Mouse (Mus musculus) layer of hippocampus, postnatal 25 days (tissue): ENCODE measurements at regions not wholly inside any gene's neighbourhood (a gene's known extent, or its start where the extent isn't known, plus 50 kb on each side); places are given as distances from the start of the nearest gene placed in this dataset.

Experiments
- DNase-seq, 2 experiments: peaks; one replicate each; pipeline ENCODE4 v3.0.0; 2022; ENCODE audit warnings: mixed read lengths in 2 of 2, low spot score in 1 of 2; ENCODE audit errors: extremely low spot score in 1 of 2

GRCm38 (mm10) chr4:140403128-140403527 is 156.5 kb upstream of the Igsf21 start:
- no peak for DNase-seq

DNA sequence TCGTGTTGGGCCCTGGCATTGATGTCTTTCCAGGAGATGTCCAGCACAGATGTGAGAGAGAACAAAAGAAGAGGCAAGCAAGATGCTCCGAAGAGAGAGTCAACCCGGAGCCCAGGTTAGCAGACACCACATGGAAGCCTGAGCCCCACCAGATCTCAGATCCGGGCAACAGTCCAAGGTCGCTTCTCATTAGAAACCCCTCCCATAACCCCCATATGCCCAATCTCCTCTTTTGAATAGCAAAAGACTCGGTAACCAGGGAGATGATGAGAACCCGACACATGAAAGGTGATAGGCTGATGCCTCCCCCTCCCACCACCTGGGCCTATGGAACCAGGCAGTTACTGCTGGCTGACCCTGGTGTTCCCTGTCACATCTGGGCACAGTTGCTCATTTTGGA is 155.7 kb upstream of the Igsf21 start:
- DNase-seq, result no peak

GRCm38 (mm10) chr4:140401632-140402031 is 155.0 kb upstream of the Igsf21 start:
- no peak for DNase-seq

DNA sequence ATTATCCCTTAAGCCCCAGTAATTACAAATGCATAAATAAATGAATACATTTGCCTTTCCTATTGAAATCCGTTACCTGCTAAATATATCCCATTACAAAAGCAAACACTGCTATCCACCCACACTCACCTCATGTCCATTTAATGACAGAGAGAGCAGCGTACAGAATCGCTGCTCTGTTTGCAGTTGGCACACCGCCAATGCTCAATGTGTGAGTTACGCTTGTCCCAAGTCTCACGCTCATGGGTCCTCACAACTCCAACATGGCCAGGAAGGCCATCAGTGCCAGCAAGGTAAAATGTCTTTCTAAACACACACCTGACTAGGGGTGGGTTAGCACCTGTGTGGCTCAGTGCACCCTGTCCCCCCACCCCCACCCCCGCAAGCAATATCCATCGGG is 150.0 kb upstream of the Igsf21 start:
- DNase-seq, result no peak

DNA sequence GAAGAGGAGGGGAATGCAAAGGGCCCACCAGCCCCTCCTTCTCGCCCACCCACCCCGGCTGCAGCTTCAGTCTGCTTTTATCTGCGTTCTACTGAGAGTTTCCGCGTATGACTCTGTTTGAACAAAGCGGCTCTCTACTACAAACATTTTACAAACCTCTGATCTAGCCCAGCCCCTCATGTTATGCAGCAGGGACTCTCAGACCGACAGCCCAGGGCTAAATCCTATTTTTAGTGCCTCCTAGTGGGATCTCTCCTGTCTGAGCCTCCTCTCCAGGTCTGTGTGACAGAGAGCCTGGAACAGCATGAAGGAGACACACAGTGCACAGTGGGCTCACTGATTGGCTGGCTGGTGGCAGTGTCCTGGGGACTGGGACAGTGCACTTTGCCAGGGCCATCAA is 145.7 kb upstream of the Igsf21 start:
- no peak for DNase-seq

- no peak for DNase-seq
These were observed 144.2 kb upstream of the Igsf21 start for GRCm38 (mm10) chr4:140390684-140391234.

DNA sequence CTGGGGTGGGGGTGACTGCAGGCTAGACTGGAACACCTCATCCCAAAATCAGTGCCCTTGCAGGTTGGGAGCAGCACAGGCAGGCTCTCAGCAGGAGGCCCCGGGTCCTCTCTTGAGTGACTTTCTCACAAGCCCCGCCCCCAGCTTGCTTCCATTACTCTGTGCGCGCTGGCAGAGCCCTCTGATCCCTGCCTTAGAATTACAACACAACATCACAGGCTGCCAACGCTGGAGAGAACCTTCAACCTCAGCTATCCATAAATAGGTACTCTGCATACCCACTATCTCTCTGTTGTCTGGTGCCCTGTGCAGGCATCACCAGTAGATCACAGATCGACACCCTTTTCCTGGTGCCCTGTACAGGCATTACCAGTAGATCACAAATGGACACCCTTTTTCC is 139.1 kb upstream of the Igsf21 start:
- DNase-seq, result no peak

- DNase-seq, result no peak
These were observed 138.6 kb upstream of the Igsf21 start for GRCm38 (mm10) chr4:140385226-140385625.

GRCm38 (mm10) chr4:140383596-140383995 is 137.0 kb upstream of the Igsf21 start:
- no peak for DNase-seq

- no peak for DNase-seq
These were observed 134.1 kb upstream of the Igsf21 start for GRCm38 (mm10) chr4:140380733-140381132.

GRCm38 (mm10) chr4:140377941-140378340 is 131.4 kb upstream of the Igsf21 start:
- no peak for DNase-seq

- no peak for DNase-seq
These were observed 126.2 kb upstream of the Igsf21 start for GRCm38 (mm10) chr4:140372586-140373325.

DNA sequence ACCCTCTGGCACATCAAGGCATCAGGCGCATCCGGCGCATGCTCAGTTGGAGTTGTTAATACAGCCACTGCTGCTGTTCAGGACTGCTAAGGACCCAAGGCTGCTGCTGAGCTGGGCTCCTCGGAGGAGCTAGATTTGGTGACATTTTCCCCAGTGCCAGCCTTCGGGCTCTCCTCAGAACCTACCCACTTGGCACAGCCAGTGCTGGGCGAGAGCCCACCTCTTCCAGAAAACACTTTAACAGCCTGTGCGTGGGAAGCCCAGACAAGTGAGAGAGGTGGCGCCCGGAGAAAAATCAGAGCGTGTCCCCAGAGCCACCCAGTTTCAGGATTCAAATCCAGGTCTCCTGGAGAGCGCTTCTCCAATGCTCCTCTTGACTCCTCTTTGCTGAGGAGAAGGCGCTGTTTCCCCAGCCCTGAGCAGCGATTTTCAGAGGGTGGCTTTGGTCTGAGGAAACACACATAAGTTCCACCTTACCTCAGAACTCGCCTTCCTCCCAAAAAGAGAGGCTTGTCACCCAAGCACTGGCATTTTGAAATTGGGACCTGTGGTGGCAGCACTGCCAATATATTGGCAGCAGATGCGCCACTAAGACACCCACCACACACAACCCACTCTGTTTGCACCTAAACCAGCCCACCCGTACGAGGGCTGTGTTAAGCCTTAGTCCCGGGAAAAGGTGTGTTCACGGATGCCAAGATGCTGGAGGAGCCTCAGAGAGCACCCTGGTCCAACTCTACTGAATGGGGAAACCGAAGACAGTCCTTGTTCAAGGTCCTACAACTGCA is 125.0 kb upstream of the Igsf21 start:
- DNase-seq, result peak in 1 of 2 experiments; percentile 28

- DNase-seq, result no peak
These were observed 120.5 kb upstream of the Igsf21 start for GRCm38 (mm10) chr4:140366975-140367680.

GRCm38 (mm10) chr4:140358846-140359245 is 112.3 kb upstream of the Igsf21 start:
- no peak for DNase-seq

- DNase-seq, result peak in 1 of 2 experiments; percentile 74
These were observed 111.5 kb upstream of the Igsf21 start for GRCm38 (mm10) chr4:140358103-140358502.

DNA sequence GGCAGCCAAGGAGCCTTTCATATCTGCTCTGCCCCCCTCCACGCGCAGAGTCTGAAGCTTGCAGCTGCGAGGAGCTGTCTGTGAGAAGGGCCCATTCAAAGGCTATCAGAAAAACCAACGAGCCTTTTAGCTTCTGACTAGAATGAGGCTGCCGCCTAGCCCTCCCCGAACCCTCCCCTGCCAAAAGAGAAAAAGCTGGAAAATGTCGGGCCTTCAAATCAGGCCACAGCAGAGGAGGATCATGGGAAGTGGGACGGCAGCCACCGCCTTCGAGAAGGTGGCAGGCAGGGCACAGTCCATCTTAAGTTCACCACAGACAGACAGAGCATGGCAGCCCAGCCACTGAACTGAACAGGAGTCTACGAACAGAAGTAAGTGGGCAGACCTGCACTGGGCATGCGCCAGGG is 108.6 kb upstream of the Igsf21 start:
- DNase-seq, result peak; percentile 21 to 40

- no peak for DNase-seq
These were observed 102.2 kb upstream of the Igsf21 start for GRCm38 (mm10) chr4:140348802-140349201.

GRCm38 (mm10) chr4:140330138-140330537 is 83.6 kb upstream of the Igsf21 start:
- DNase-seq, result no peak

GRCm38 (mm10) chr4:140326706-140327440 is 80.3 kb upstream of the Igsf21 start:
- DNase-seq, result no peak
